Mouse (Mus musculus) CH12.LX (cell line): Measurements from ENCODE around the gene Mpl. TPM values are rescaled to one million over a fixed set of nuclear protein-coding genes. Genes with fewer than 3 reads are reported as not detected.

Experiments used
- DNase-seq: peaks from one replicate; pipeline ENCODE4 v3.0.0-alpha.2; 2013; ENCODE audit errors: extremely low read depth
- H3K27ac ChIP-seq: 2 replicates; pipeline ENCODE4 v1.5.1; 2012; ENCODE audit warnings: low read depth, mild to moderate bottlenecking, control low read depth, moderate library complexity; ENCODE audit not compliant: insufficient read depth
- H3K27me3 ChIP-seq: replicated peaks from 2 replicates; pipeline ENCODE3; 2012; ENCODE audit warnings: inconsistent platforms
- H3K36me3 ChIP-seq, 2 experiments: replicated peaks in 1 of 2; 2 replicates each; pipeline versions ENCODE3 to v1.6.1; 2012; ENCODE audit warnings: inconsistent platforms in 1 of 2, low read length in 1 of 2, mild to moderate bottlenecking in 1 of 2, mixed read lengths in 1 of 2, moderate library complexity in 1 of 2; ENCODE audit not compliant: control insufficient read depth in 1 of 2, insufficient read depth in 1 of 2
- H3K4me1 ChIP-seq, 2 experiments: 2 replicates each; pipeline ENCODE4 v1.6.1; 2012; ENCODE audit warnings: inconsistent platforms in 1 of 2, moderate library complexity in 1 of 2; ENCODE audit not compliant: insufficient read depth in 2 of 2, control insufficient read depth in 1 of 2
- H3K4me2 ChIP-seq: 2 replicates; pipeline ENCODE4 v1.6.1; 2012; ENCODE audit warnings: low read depth, mild to moderate bottlenecking, control low read depth; ENCODE audit not compliant: poor library complexity, insufficient read depth, severe bottlenecking
- H3K4me3 ChIP-seq, 3 experiments: fragments of 150-350 bp in 1 of 3; sonication (generic) in 1 of 3; replicated peaks in 1 of 3; 2 replicates each; pipeline versions ENCODE3 to v1.5.1; 2011 to 2012; ENCODE audit warnings: low read depth in 2 of 3, low read length in 2 of 3, mild to moderate bottlenecking in 2 of 3, moderate library complexity in 2 of 3, control low read depth in 1 of 3, improper control_type of control experiment in 1 of 3, inconsistent platforms in 1 of 3, mixed read lengths in 1 of 3; ENCODE audit not compliant: poor library complexity in 1 of 3
- H3K79me2 ChIP-seq: replicated peaks from 2 replicates; pipeline ENCODE4 v1.6.1; 2012; ENCODE audit warnings: mild to moderate bottlenecking, moderate library complexity; ENCODE audit not compliant: control insufficient read depth, poor library complexity, insufficient read depth, severe bottlenecking; ENCODE audit errors: extremely low read depth
- H3K9ac ChIP-seq: 2 replicates; pipeline ENCODE4 v1.6.1; 2012; ENCODE audit warnings: low read depth, mild to moderate bottlenecking, control low read depth, moderate library complexity; ENCODE audit not compliant: insufficient read depth
- H3K9me3 ChIP-seq: replicated peaks from 2 replicates; pipeline ENCODE3; 2012; ENCODE audit warnings: low read length, inconsistent platforms, mixed read lengths
- BHLHE40 ChIP-seq: IDR thresholded peaks from 2 replicates; pipeline ENCODE4 v1.6.1; 2011; ENCODE audit warnings: mild to moderate bottlenecking, low read depth, low read length, improper control_type of control experiment
- CTCF ChIP-seq, 2 experiments: IDR thresholded peaks in 1 of 2; conservative IDR thresholded peaks in 1 of 2; 2 replicates each; pipeline ENCODE4 v1.5.1; 2011 to 2012; ENCODE audit warnings: low read depth in 2 of 2, low read length in 2 of 2, improper control_type of control experiment in 1 of 2, inconsistent platforms in 1 of 2, mild to moderate bottlenecking in 1 of 2, moderate library complexity in 1 of 2
- E2F4 ChIP-seq: IDR thresholded peaks from 2 replicates; pipeline ENCODE4 v1.6.1; 2011; ENCODE audit warnings: low read depth, low read length, improper control_type of control experiment; ENCODE audit not compliant: insufficient replicate concordance
- EP300 ChIP-seq: IDR thresholded peaks from 2 replicates; pipeline ENCODE4 v1.6.1; 2011; ENCODE audit warnings: low read length, improper control_type of control experiment
- ETS1 ChIP-seq: conservative IDR thresholded peaks from 2 replicates; pipeline ENCODE4 v1.6.1; 2012; ENCODE audit warnings: low read depth, mild to moderate bottlenecking, inconsistent platforms, low read length, improper control_type of control experiment, moderate library complexity
- GABPA ChIP-seq: IDR thresholded peaks from 2 replicates; pipeline ENCODE4 v1.6.1; 2012; ENCODE audit warnings: low read depth, low read length, improper control_type of control experiment, inconsistent platforms; ENCODE audit not compliant: insufficient replicate concordance
- IRF4 ChIP-seq: IDR thresholded peaks from 2 replicates; pipeline ENCODE4 v1.6.1; 2014; ENCODE audit warnings: low read depth, mild to moderate bottlenecking, inconsistent platforms, low read length, improper control_type of control experiment
- JUN ChIP-seq: IDR thresholded peaks from 2 replicates; pipeline ENCODE4 v1.6.1; 2011; ENCODE audit warnings: low read depth, mild to moderate bottlenecking, low read length, improper control_type of control experiment, moderate library complexity; ENCODE audit not compliant: insufficient read depth
- JUND ChIP-seq: conservative IDR thresholded peaks from 2 replicates; pipeline ENCODE4 v1.6.1; 2011; ENCODE audit warnings: low read depth, low read length, improper control_type of control experiment
- KAT2A ChIP-seq: IDR thresholded peaks from 2 replicates; pipeline ENCODE4 v1.6.1; 2012; ENCODE audit warnings: low read length, improper control_type of control experiment, inconsistent platforms; ENCODE audit not compliant: insufficient replicate concordance
- MAZ ChIP-seq: IDR thresholded peaks from 2 replicates; pipeline ENCODE4 v1.6.1; 2012; ENCODE audit warnings: low read depth, mild to moderate bottlenecking, inconsistent platforms, low read length, improper control_type of control experiment, moderate library complexity
- MXI1 ChIP-seq: IDR thresholded peaks from 2 replicates; pipeline ENCODE4 v1.6.1; 2011; ENCODE audit warnings: mild to moderate bottlenecking, low read depth, low read length, improper control_type of control experiment
- MYC ChIP-seq: IDR thresholded peaks from 2 replicates; pipeline ENCODE4 v1.6.1; 2011; ENCODE audit warnings: low read depth, mild to moderate bottlenecking, improper control_type of control experiment, low read length
- NELFE ChIP-seq: IDR thresholded peaks from 2 replicates; pipeline ENCODE4 v1.6.1; 2011; ENCODE audit warnings: low read depth, low read length, improper control_type of control experiment
- NRF1 ChIP-seq: IDR thresholded peaks from 2 replicates; pipeline ENCODE4 v1.6.1; 2014; ENCODE audit warnings: low read depth, mild to moderate bottlenecking, inconsistent platforms, low read length, improper control_type of control experiment, moderate library complexity
- POLR2A ChIP-seq: IDR thresholded peaks from 2 replicates; pipeline ENCODE4 v1.6.1; 2011; ENCODE audit warnings: low read depth, mild to moderate bottlenecking, improper control_type of control experiment, low read length
- RAD21 ChIP-seq: IDR thresholded peaks from 2 replicates; pipeline ENCODE4 v1.6.1; 2011; ENCODE audit warnings: low read depth, mild to moderate bottlenecking, low read length, improper control_type of control experiment, moderate library complexity
- USF2 ChIP-seq: conservative IDR thresholded peaks from 2 replicates; pipeline ENCODE4 v1.6.1; 2011; ENCODE audit warnings: low read depth, low read length, improper control_type of control experiment
- ZC3H11A ChIP-seq: IDR thresholded peaks from 2 replicates; pipeline ENCODE4 v1.6.1; 2012; ENCODE audit warnings: low read depth, mild to moderate bottlenecking, inconsistent platforms, low read length, improper control_type of control experiment
- ZKSCAN1 ChIP-seq: IDR thresholded peaks from 2 replicates; pipeline ENCODE4 v1.6.1; 2012; ENCODE audit warnings: low read depth, inconsistent platforms, low read length, improper control_type of control experiment, borderline replicate concordance
- ZNF384 ChIP-seq: IDR thresholded peaks from 2 replicates; pipeline ENCODE4 v1.6.1; 2012; ENCODE audit warnings: low read depth, low read length, improper control_type of control experiment, inconsistent platforms
- dilution Hi-C: fragments of 300-500 bp; cut with MboI; formaldehyde crosslinking; loops from 2 replicates; pipeline ENCODE4 v1.14.3; 2020; ENCODE audit warnings: low sequenced_read_pairs; ENCODE audit not compliant: extremely low pct_unique_long_range_greater_than_20kb, extremely low pct_ligation_motif_present
- in situ Hi-C: fragments of 300-500 bp; cut with MboI; formaldehyde crosslinking; loops from 3 replicates; pipeline ENCODE4 v1.14.3; 2019; ENCODE audit warnings: low sequenced_read_pairs, low pct_ligation_motif_present, low pct_unique_long_range_greater_than_20kb, mixed read lengths
- polyA plus RNA-seq: library from polyadenylated mRNA; unstranded; fragments of >175 nt; gene quantifications from 2 replicates; pipeline ENCODE4 v1.2.1, GENCODE M21; 2012; ENCODE audit warnings: low read depth; ENCODE audit not compliant: insufficient read length
- total RNA-seq, 2 experiments: library from RNA; depleted of rRNA; stranded (reverse); fragments of 300-350 nt in 1 of 2; fragments of >200 nt in 1 of 2; gene quantifications; 2 replicates each; pipeline ENCODE4 v1.2.3; 2012 to 2014

The Mpl gene
- total and polyA plus RNA-seq, 3 experiments: not detected

- Histone ChIP-seq H3K4me2 (no peak overlapping the region), H3K4me3 (no peak overlapping the region), H3K79me2 (peaks cover 23% of the 10 kb centered on the region), H3K9me3 (no peaks in the 10 kb centered on the region), H3K36me3 (peaks cover 9 to 21% of the 10 kb centered on the region in 2 experiments), H3K27me3 (no peaks in the 10 kb centered on the region), H3K9ac (no peak overlapping the region), H3K27ac (no peak overlapping the region), H3K4me1 (peaks cover 11 to 31% of the 10 kb centered on the region in 2 experiments)
- dilution Hi-C loops (no loop called here), in situ Hi-C loops (no loop called here)
- DNase-seq: no peak
- TF ChIP-seq MXI1: no peak
- TF ChIP-seq ZC3H11A: no peak
- TF ChIP-seq NELFE: no peak
- TF ChIP-seq ZNF384: no peak
- no peak for TF ChIP-seq JUN
- no peak for TF ChIP-seq EP300
- no peak for TF ChIP-seq GABPA
- no peak for TF ChIP-seq POLR2A
- no peak for TF ChIP-seq ZKSCAN1
- no peak for TF ChIP-seq CTCF (conservative IDR thresholded peaks at IDR 0.05 in 1 of 2, IDR thresholded peaks at IDR 0.05 in 1 of 2; ENCODE audit: low read depth in 2 of 2, low read length in 2 of 2)
- no peak for TF ChIP-seq IRF4
- TF ChIP-seq RAD21: no peak
- no peak for TF ChIP-seq KAT2A
- no peak for TF ChIP-seq BHLHE40
- TF ChIP-seq JUND: no peak
- TF ChIP-seq, all 38 proteins: peak for 0
Measured at GRCm38 (mm10) chr4:118425374-118425773, 31.9 kb downstream of the Mpl start.

DNA sequence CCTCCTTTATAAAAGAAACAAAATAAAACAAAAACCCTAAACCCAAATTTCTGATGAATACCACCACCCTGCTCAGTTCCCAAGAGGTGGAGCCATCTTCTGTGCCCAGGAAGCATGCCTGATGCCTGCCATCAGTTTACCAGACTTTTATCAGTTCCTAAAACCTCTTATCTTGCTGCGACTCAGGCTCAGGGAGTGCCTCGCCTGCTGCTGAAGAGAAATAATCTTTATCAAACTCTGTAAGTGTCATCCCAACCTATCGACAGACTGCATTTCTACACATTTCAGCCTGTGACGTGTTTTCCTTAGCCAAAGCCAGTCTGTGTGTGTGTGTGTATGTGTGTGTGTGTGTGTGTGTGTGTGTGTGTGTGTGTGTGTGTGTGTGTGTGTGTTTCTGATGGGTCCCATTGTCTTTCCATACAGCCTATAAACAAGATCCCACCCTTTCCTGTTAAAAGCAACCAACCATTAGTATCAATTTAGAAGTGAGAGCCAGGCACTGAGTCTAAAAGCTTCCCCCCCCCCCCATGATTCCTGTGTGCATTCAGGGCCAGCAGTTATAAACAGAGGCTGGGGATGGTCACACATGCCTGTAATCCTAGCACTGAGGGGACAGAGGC lies 32.7 kb downstream of the Mpl start:
- Histone ChIP-seq H3K9me3 (no peaks in the 10 kb centered on the region), H3K4me3 (no peak overlapping the region), H3K27me3 (no peaks in the 10 kb centered on the region), H3K79me2 (peaks cover 16% of the 10 kb centered on the region), H3K36me3 (peaks cover 9 to 19% of the 10 kb centered on the region in 2 experiments), H3K4me2 (no peak overlapping the region), H3K9ac (no peak overlapping the region), H3K4me1 (peaks cover 7 to 24% of the 10 kb centered on the region in 2 experiments), H3K27ac (no peak overlapping the region)
- TF ChIP-seq NRF1 (no peak), E2F4 (no peak), ZKSCAN1 (no peak), POLR2A (no peak), GABPA (no peak), RAD21 (no peak), NELFE (no peak), ZNF384 (no peak), JUND (no peak), USF2 (no peak), MAZ (no peak), MYC (no peak), ETS1 (no peak), ZC3H11A (no peak), CTCF (conservative IDR thresholded peaks at IDR 0.05 in 1 of 2, IDR thresholded peaks at IDR 0.05 in 1 of 2; ENCODE audit: low read depth in 2 of 2, low read length in 2 of 2) (no peak)
- dilution Hi-C loops (no loop called here), in situ Hi-C loops (no loop called here)
- no peak for DNase-seq
